Mouse (Mus musculus): ENCODE data around the gene Nme1. TPM values are rescaled to one million over a fixed set of nuclear protein-coding genes. Genes with fewer than 3 reads are reported as not detected.
A peak's percentile ranks its signal among the peaks of the same experiment; 100 is the strongest.

Gene Nme1
- polyA plus RNA-seq, 1 experiment from 2014 or later, result 230 TPM

DNA sequence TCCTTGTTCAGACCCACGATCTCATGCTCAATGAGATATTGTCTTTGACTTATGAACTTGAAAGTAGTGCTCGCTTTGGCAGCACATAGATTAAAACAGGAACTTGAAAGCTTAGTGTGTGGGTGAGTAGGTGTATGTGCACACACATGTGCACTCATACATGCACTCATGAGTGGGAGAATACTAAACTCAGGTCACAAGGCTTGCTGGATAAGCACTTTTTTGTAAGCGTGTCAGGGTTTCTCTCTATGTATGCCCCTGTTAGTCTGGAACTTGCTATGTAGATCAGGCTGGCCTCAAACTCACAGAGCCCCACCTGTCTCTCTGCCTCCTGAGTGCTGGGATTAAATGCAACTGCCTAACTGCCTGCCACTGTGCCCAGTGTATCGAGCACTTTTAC is 18.7 kb upstream of the Nme1 start:
- Histone ChIP-seq H3K36me3 (replicated peaks) (no peaks in the 10 kb centered on the region), H3K9me3 (no peaks in the 10 kb centered on the region), H3K4me3 (replicated peaks) (no peak overlapping the region), H3K27ac (no peak overlapping the region), H3K4me1 (no peaks in the 10 kb centered on the region), H3K4me2 (no peak overlapping the region), H3K9ac (no peak overlapping the region), H3K27me3 (no peaks in the 10 kb centered on the region)
- no peak for ATAC-seq (ENCODE audit: low FRiP score)
- WGBS, result 88% methylated on average over 4 of the region's 4 CpGs

DNA sequence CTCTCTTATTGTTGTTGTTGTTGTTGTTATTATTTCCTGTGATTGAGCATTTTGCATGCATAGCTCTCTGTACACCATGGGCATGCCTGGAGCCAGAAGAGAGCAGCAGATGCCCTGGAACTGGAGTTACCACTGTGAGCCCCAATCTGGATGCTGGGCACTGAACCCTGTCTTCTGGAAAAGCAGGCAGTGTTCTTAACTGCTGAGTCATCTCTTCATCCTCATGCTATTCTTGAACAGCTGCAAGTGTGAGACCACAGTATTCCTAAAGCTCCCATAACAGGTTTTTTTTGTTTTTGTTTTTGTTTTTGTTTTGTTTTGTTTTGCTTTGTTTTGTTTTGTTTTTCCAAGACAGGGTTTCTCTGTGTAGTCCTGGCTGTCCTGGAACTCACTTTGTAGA is 18.0 kb upstream of the Nme1 start:
- Histone ChIP-seq H3K4me3 (replicated peaks) (no peak overlapping the region), H3K27ac (no peak overlapping the region), H3K9me3 (no peaks in the 10 kb centered on the region), H3K4me1 (no peaks in the 10 kb centered on the region), H3K4me2 (no peak overlapping the region), H3K27me3 (no peaks in the 10 kb centered on the region), H3K9ac (no peak overlapping the region), H3K36me3 (replicated peaks) (no peaks in the 10 kb centered on the region)
- ATAC-seq (ENCODE audit: low FRiP score), result no peak

DNA sequence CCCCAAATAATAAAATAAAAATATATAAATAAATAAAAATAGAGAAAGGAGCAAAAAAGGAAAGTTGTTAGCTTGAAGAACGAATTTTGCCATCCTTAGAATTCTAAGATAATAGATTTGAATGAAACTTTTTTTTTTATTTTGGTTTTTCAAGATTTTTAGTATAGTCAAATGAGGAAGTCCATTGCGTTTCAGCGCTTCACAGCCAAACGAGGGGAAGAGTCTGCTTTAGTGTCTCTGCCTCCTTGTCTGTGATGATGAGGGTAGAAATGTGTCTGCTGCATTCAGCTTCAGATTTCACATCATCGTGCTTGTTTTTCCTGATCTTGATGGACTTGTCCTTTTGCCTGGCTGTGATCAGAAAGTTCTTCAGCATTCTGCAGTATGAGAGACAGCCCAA is 16.9 kb upstream of the Nme1 start:
- no peak overlapping the region for H3K4me3 ChIP-seq (replicated peaks)
- H3K4me2 ChIP-seq, result no peak overlapping the region
- no peaks in the 10 kb centered on the region for H3K4me1 ChIP-seq
- ATAC-seq (ENCODE audit: low FRiP score), result no peak
- no peak overlapping the region for H3K9ac ChIP-seq
- no peaks in the 10 kb centered on the region for H3K36me3 ChIP-seq (replicated peaks)
- H3K9me3 ChIP-seq, result no peaks in the 10 kb centered on the region
- 89% methylated on average over 5 of the region's 5 CpGs for WGBS
- no peaks in the 10 kb centered on the region for H3K27me3 ChIP-seq
- no peak overlapping the region for H3K27ac ChIP-seq

DNA sequence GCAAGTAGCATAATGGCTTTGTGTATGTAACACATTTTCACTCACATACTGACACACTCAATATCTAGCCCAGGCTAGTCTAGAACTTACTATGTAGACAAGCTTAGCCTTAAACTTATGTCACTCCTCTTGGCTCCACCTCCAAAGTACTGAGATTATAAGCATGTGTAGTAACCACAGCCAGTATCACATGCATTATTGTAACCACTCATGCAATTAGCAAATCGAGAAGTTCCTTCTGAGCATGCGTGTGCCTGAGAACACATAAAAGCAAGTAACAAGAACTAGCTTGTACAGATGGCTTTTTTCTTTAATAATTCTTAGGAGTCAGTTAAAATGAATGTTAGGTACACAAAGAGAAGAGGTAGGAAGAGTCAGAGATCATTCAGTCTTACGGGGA is 16.3 kb upstream of the Nme1 start:
- no peaks in the 10 kb centered on the region for H3K36me3 ChIP-seq (replicated peaks)
- H3K27ac ChIP-seq, result no peak overlapping the region
- no peaks in the 10 kb centered on the region for H3K4me1 ChIP-seq
- ATAC-seq (ENCODE audit: low FRiP score), result no peak
- H3K9me3 ChIP-seq, result no peaks in the 10 kb centered on the region
- no peak overlapping the region for H3K4me3 ChIP-seq (replicated peaks)
- H3K4me2 ChIP-seq, result no peak overlapping the region
- WGBS, result 93% methylated on average over 3 of the region's 3 CpGs
- no peak overlapping the region for H3K9ac ChIP-seq
- H3K27me3 ChIP-seq, result no peaks in the 10 kb centered on the region

DNA sequence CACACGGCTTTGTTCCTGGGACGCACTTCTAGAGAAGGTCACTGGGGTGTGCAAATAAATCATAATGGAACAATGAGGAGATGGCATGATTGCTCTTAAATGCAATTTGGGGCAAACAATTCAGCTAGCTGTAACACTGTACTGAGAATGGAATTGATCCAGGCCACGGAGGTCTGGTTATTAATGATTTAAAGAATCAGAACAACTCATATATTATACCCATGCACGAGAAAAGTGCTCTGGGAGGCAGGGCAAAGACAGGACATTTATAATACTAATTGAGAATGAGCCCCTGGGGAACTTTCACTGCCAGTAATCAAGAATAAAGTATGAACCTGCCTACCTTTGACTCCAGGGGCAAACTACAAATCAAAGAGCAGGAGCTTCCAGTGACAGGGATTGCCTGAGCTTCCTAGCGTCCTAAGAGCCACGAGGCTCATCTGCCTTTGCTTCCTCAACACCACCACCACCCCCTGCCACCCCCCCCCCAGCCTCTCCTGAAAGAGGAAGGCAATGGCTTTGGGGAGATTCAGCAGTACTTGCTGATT is 11.3 kb upstream of the Nme1 start:
- no peak for ATAC-seq (ENCODE audit: low FRiP score)
- no peaks in the 10 kb centered on the region for H3K9me3 ChIP-seq
- H3K4me1 ChIP-seq, result no peaks in the 10 kb centered on the region
- H3K36me3 ChIP-seq (replicated peaks), result no peaks in the 10 kb centered on the region
- no peak overlapping the region for H3K4me3 ChIP-seq (replicated peaks)
- H3K4me2 ChIP-seq, result no peak overlapping the region
- no peak overlapping the region for H3K27ac ChIP-seq
- 62% methylated on average over 6 of the region's 6 CpGs for WGBS
- H3K27me3 ChIP-seq, result no peaks in the 10 kb centered on the region
- H3K9ac ChIP-seq, result no peak overlapping the region

DNA sequence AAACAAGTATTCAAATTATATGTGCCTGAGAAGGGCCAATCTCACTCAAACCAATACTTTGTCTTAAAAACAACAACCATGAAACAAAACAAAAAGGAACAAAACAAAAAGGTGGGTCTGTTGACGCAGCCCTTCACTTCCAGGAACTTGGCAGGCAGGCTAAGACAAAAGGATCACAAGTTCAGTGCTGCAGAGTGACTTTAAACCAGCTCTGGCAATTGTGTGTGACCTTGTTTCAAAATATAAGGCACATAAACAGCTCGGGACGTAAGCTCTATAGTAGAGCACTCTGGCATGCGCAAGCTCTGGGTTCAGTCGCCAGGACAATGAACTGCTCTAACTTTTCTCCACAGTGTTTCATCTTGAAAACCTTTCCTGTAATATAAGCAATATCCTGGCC is 4.6 kb upstream of the Nme1 start:
- 90% methylated on average over 5 of the region's 5 CpGs for WGBS
- peaks cover 10% of the 10 kb centered on the region; the same call in 1 of the 2 replicates for H3K4me1 ChIP-seq
- no peaks in the 10 kb centered on the region for H3K36me3 ChIP-seq (replicated peaks)
- no peak overlapping the region for H3K9ac ChIP-seq
- H3K27me3 ChIP-seq, result no peaks in the 10 kb centered on the region
- no peak for ATAC-seq (ENCODE audit: low FRiP score)
- no peak overlapping the region for H3K4me3 ChIP-seq (replicated peaks)
- H3K27ac ChIP-seq, result no peak overlapping the region
- no peak overlapping the region for H3K4me2 ChIP-seq
- no peaks in the 10 kb centered on the region for H3K9me3 ChIP-seq

DNA sequence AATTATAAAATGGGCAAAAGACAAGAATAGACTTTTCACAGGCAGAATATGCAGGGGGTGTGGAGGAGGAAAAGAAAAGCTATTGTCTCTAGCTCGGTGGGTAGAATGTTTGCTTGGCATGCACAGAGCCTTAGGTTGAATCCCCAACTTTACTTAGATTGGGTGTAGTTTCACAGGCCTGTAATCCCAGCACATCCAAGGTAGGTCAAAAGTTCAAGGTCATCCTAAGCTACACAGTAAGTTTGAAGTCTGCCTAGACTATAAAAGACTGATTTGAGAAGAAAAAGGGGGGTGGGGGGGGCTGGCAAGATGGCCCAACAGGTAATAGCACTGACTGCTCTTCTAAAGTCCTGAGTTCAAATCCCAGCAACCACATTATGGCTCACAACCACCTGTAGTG is 1.5 kb upstream of the Nme1 start:
- no peak overlapping the region for H3K4me3 ChIP-seq (replicated peaks)
- peaks cover 19% of the 10 kb centered on the region for H3K4me1 ChIP-seq
- H3K36me3 ChIP-seq (replicated peaks), result peaks cover 14% of the 10 kb centered on the region
- WGBS, result 70% methylated on average over 1 of the region's 1 CpGs
- H3K27ac ChIP-seq, result no peak overlapping the region
- no peaks in the 10 kb centered on the region for H3K9me3 ChIP-seq
- no peaks in the 10 kb centered on the region for H3K27me3 ChIP-seq
- no peak for ATAC-seq (ENCODE audit: low FRiP score)
- no peak overlapping the region for H3K4me2 ChIP-seq
- no peak overlapping the region for H3K9ac ChIP-seq

DNA sequence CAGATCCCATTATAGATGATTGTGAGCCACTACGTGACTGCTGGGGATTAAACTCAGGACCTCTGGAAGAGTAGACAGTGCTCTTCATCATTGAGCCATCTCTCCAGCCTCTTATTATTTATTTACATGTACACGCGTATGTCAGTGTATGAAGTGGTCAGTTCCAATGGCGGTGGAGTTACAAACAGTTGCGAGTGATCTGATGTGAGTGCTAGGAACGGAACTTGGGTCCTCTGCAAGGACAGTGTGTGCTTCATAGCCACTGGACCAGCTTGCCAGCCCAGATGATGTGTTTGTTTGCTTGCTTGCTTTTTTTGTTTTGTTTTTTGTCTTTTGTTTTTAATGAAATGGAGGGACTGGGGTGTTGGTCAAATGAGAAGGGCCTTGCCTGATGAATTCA is 850 bp upstream of the Nme1 start:
- no peak overlapping the region for H3K9ac ChIP-seq
- H3K27ac ChIP-seq, result no peak overlapping the region
- H3K4me3 ChIP-seq (replicated peaks), result no peak overlapping the region
- H3K9me3 ChIP-seq, result no peaks in the 10 kb centered on the region
- peaks cover 19% of the 10 kb centered on the region for H3K4me1 ChIP-seq
- H3K27me3 ChIP-seq, result no peaks in the 10 kb centered on the region
- 94% methylated on average over 6 of the region's 6 CpGs for WGBS
- ATAC-seq (ENCODE audit: low FRiP score), result no peak
- H3K36me3 ChIP-seq (replicated peaks), result peaks cover 20% of the 10 kb centered on the region
- H3K4me2 ChIP-seq, result peak overlapping the region; percentile 69; the same call in 1 of the 2 replicates

DNA sequence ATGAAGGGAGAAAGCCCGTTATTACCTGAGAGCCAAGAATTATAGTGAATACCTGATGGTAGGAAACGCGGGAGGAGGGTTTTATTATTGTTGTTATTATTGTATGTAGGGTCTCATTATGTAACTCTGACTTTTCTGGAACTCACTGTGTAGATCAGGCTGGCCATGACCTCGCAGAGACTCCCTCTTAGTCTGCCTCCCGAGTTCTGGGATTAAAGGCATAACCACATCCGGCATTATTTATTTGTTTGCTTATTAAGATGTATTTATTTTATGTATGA is 467 bp upstream of the Nme1 start:
- H3K4me3 ChIP-seq (replicated peaks), result peak overlapping the region; percentile 79
- H3K4me1 ChIP-seq, result peaks cover 19% of the 10 kb centered on the region
- 51% methylated on average over 6 of the region's 6 CpGs for WGBS
- no peak overlapping the region for H3K9ac ChIP-seq
- peak; percentile 17 for ATAC-seq (ENCODE audit: low FRiP score)
- H3K9me3 ChIP-seq, result no peaks in the 10 kb centered on the region
- no peak overlapping the region for H3K27ac ChIP-seq
- peak overlapping the region; percentile 69 for H3K4me2 ChIP-seq
- H3K27me3 ChIP-seq, result no peaks in the 10 kb centered on the region
- peaks cover 24% of the 10 kb centered on the region for H3K36me3 ChIP-seq (replicated peaks)

DNA sequence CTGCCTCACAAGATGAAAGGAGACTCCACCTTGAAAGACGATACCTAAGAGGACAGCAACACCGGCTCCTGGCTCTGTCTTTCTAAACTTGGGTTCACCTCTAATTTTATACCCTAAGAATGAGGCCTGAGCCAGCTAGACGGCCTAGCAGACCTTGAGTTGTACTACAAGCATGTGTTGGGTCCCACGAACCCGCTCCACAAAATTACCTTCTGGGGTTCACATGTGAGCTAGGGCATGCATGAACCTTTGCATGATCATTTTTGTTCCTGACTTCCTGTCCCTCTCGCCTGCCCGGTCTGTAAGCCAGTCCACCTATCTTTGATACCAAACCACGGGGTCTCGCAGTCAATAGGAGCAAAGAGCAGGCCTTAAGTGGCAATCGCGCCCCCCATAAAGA is 940 bp downstream of the Nme1 start:
- 5% methylated on average over 11 of the region's 11 CpGs for WGBS

DNA sequence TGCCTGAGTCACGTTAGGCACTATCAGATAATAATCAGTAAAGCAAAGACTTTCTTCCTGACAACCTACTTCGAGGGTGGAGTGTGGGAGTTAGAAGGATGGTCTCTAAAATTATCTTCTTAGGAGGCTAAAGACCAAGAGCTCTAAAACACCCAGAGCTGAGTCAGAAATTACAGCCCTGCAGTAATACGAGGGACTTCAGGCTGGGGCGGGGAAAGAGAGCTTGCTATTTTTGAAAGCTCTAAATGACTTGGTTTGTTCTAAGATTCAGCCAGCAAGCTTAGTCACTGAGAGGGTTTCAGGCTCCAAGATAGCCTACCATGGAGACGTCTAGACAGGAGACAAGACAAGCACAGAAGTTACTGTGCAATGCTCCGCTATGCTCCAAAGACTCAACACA is 2.9 kb downstream of the Nme1 start:
- Histone ChIP-seq H3K4me1 (peaks cover 19% of the 10 kb centered on the region), H3K27me3 (no peaks in the 10 kb centered on the region), H3K9ac (no peak overlapping the region), H3K4me3 (replicated peaks) (no peak overlapping the region), H3K4me2 (no peak overlapping the region), H3K36me3 (replicated peaks) (peaks cover 56% of the 10 kb centered on the region), H3K27ac (no peak overlapping the region), H3K9me3 (no peaks in the 10 kb centered on the region)
- ATAC-seq (ENCODE audit: low FRiP score), result no peak
- WGBS, result 97% methylated on average over 6 of the region's 6 CpGs

More for the DNA sequence above, 940 bp downstream of the Nme1 start:
- Histone ChIP-seq H3K4me1 (peaks cover 19% of the 10 kb centered on the region), H3K9ac (peak overlapping the region; percentile 81), H3K4me2 (peak overlapping the region; percentile 69), H3K4me3 (replicated peaks) (peak overlapping the region; percentile 79), H3K27ac (peak overlapping the region; percentile 75), H3K9me3 (no peaks in the 10 kb centered on the region), H3K36me3 (replicated peaks) (peaks cover 38% of the 10 kb centered on the region), H3K27me3 (no peaks in the 10 kb centered on the region)
- no peak; the same call in 1 of the 2 replicates for ATAC-seq (ENCODE audit: low FRiP score)

DNA sequence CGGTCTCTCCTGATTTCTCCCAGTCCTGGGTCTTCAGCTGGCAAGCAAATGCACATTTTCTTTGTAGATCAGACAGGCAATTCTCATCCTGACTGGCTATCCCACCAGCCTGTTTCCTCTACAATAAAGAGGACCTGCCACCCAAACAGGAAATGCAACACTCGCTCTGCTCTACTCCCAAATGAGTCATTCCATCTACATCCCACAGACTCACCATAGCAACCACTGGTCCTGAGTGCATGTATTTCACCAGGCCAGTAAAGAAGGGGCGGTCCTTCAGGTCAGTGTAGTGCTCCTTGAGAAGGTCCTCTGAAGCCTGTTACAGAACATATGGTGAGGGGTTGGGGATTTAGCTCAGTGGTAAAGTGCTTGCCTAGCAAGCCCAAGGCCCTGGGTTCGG is 5.3 kb downstream of the Nme1 start:
- Histone ChIP-seq H3K27me3 (no peaks in the 10 kb centered on the region), H3K27ac (no peak overlapping the region), H3K9ac (no peak overlapping the region), H3K4me2 (no peak overlapping the region), H3K4me1 (peaks cover 9% of the 10 kb centered on the region), H3K9me3 (no peaks in the 10 kb centered on the region), H3K4me3 (replicated peaks) (no peak overlapping the region), H3K36me3 (replicated peaks) (peaks cover 79% of the 10 kb centered on the region)
- ATAC-seq (ENCODE audit: low FRiP score), result no peak
- WGBS, result 89% methylated on average over 4 of the region's 4 CpGs

DNA sequence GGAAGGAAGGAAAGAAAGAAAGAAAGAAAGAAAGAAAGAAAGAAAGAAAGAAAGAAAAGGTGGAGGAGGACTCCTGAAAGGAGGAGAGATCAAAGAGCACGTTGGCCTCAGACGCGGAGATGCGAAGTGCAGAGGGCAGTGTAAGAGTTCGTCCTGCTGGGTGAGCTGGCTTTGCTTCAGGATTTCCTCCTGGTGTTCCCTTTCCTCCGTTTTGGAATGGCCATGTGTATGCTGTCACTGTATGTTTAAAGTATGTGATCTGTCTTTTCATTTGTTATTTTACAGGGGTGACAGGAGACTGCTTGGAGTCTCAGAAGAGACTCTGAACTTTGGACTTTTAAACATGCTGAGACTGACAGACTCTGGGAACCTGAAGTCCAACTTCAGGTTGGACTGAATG is 6.8 kb downstream of the Nme1 start:
- no peak overlapping the region for H3K4me2 ChIP-seq
- H3K4me3 ChIP-seq (replicated peaks), result no peak overlapping the region
- peaks cover 2% of the 10 kb centered on the region for H3K4me1 ChIP-seq
- ATAC-seq (ENCODE audit: low FRiP score), result no peak
- H3K27ac ChIP-seq, result no peak overlapping the region
- peaks cover 87% of the 10 kb centered on the region for H3K36me3 ChIP-seq (replicated peaks)
- H3K27me3 ChIP-seq, result no peaks in the 10 kb centered on the region
- no peaks in the 10 kb centered on the region for H3K9me3 ChIP-seq
- no peak overlapping the region for H3K9ac ChIP-seq
- WGBS, result 91% methylated on average over 6 of the region's 6 CpGs

DNA sequence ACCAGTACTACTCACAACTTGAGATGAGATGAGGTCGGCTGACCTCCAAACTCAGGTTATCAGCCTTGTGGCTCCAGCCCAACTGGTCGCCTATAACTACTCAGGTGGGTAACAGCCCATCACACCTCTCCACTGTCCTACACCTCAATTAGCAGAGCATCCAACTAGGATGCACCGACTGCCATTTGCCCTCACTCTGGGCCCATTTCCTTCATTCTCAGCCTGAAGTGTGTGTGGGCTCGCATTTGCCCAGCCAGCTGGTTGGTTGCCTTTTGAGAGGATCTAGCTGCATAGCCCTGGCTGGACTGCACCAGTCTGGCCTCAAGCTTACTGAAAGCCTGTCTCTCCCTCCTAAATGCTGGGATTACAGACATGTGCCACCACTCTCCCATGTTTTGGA is 10.6 kb downstream of the Nme1 start:
- Histone ChIP-seq H3K9me3 (no peaks in the 10 kb centered on the region), H3K36me3 (replicated peaks) (peaks cover 58% of the 10 kb centered on the region), H3K27ac (no peak overlapping the region), H3K27me3 (no peaks in the 10 kb centered on the region), H3K4me1 (peaks cover 22% of the 10 kb centered on the region), H3K4me3 (replicated peaks) (no peak overlapping the region), H3K9ac (no peak overlapping the region), H3K4me2 (no peak overlapping the region)
- WGBS, result 92% methylated on average over 4 of the region's 4 CpGs
- ATAC-seq (ENCODE audit: low FRiP score), result no peak

Data from forebrain, embryonic 12.5 days (tissue).